ENCODE assay signal across 24 mouse cellular contexts in the genomic region with DNA sequence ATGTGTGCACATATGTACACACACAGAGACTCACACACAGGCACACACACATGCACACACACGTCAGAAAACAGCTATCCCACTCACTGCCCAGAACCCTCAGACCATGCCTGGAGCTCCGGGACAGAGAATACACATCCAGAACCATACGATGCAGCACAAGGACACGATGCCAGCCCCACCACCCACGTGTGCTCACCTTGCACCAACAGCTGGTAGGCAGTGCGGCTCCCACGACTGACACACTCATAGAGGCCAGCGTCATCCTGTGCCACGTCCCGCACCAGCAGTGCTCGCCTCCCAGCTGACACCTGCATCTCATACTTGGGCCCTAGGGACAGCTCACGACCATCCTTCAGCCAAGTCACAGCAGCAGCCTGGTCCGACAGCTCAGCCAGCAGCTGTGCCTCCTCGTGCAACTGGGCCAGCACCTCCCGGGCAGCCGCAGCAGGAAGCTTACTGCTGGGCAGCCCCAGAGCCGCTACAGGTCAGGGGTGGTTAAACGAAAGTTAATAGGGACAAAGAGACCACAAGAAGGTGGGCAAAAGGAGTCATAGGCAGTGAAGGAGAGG. TPM values are rescaled to one million over a fixed set of nuclear protein-coding genes. Genes with fewer than 3 reads are reported as not detected.
DNase-seq lines count a peak whose midpoint lies in the region; ATAC-seq and TF ChIP-seq lines count a peak whose summit lies in the region.
"Had no signal": no experiment of that assay in that cellular context is flagged by ENCODE, and none has a peak within 500 bp of the region (broad histone marks: within the 10 kb centered on the region; RNA-seq: fewer than 3 reads in every experiment).

No protein-coding gene starts in this region.

- no peak overlapping the region for H3K4me2 ChIP-seq in hindbrain, embryonic 12.5 days (replicated peaks)
- H3K4me2 ChIP-seq in hindbrain, postnatal 0 days (ENCODE audit: low read depth, low read length), result no peak overlapping the region
- peak overlapping the region; percentile 75 for H3K4me2 ChIP-seq in CH12.LX (ENCODE audit: insufficient read depth, low read depth, poor library complexity, severe bottlenecking)
- H3K4me2 ChIP-seq: embryonic facial prominence, embryonic 15.5 days; heart, embryonic 11.5 days; heart, embryonic 15.5 days; hindbrain, embryonic 14.5 days had no signal

- dilution Hi-C loops in CH12.LX (cut with MboI; ENCODE audit: extremely low pct_ligation_motif_present, extremely low pct_unique_long_range_greater_than_20kb, low sequenced_read_pairs), result no loop called here

- in situ Hi-C loops in CH12.LX (cut with MboI; ENCODE audit: low pct_ligation_motif_present, low pct_unique_long_range_greater_than_20kb, low sequenced_read_pairs), result no loop called here

- no peak for DNase-seq in hindbrain, postnatal 0 days (ENCODE audit: low spot score)
- DNase-seq in A20 (ENCODE audit: low read depth, low spot score) (peak; percentile 79), CH12.LX (ENCODE audit: extremely low read depth) (peak; percentile 84)
- peak; percentile 59 for DNase-seq in skeletal muscle tissue, adult 2 months (ENCODE audit: low read depth, low spot score)
- DNase-seq in lung, adult 18-20 months, result no peak
- DNase-seq in layer of hippocampus, adult 18-20 months (ENCODE audit: low spot score in 2 of 2), result no peak
- DNase-seq: adrenal gland, adult 8-10 months; B cell, adult 2 months; cerebellum, adult 11 months; cerebellum, adult 8-10 months; embryo, embryonic 11 days had no signal

- H3K9ac ChIP-seq in hindbrain, embryonic 12.5 days, result 0 out of 2 replicates have a peak overlapping the region, but pooled peaks have one; percentile 23
- no peak overlapping the region for H3K9ac ChIP-seq in hindbrain, postnatal 0 days (replicated peaks; ENCODE audit: low read length)
- H3K9ac ChIP-seq in CH12.LX (ENCODE audit: insufficient read depth, low read depth), result no peak overlapping the region
- H3K9ac ChIP-seq: embryonic facial prominence, embryonic 15.5 days; heart, embryonic 15.5 days; hindbrain, embryonic 14.5 days had no signal

- H3K9me3 ChIP-seq in hindbrain, embryonic 12.5 days (replicated peaks), result no peaks in the 10 kb centered on the region
- no peaks in the 10 kb centered on the region for H3K9me3 ChIP-seq in hindbrain, postnatal 0 days (ENCODE audit: low read length)
- H3K9me3 ChIP-seq in CH12.LX (replicated peaks; ENCODE audit: low read length), result peaks cover 19% of the 10 kb centered on the region
- H3K9me3 ChIP-seq: embryonic facial prominence, embryonic 15.5 days; forebrain, embryonic 10.5 days; heart, embryonic 15.5 days had no signal

- no peak for TF ChIP-seq POLR2A in CH12.LX (IDR thresholded peaks at IDR 0.05; ENCODE audit: low read depth, low read length)

- H3K4me1 ChIP-seq in hindbrain, embryonic 12.5 days, result peaks cover 16% of the 10 kb centered on the region
- H3K4me1 ChIP-seq in hindbrain, postnatal 0 days (ENCODE audit: insufficient read depth, low read length), result no peaks in the 10 kb centered on the region
- H3K4me1 ChIP-seq in CH12.LX (ENCODE audit: control insufficient read depth in 1 of 2, insufficient read depth in 2 of 2), result peaks cover 24 to 40% of the 10 kb centered on the region in 2 experiments

- H3K36me3 ChIP-seq in hindbrain, embryonic 12.5 days, result no peaks in the 10 kb centered on the region
- no peaks in the 10 kb centered on the region for H3K36me3 ChIP-seq in hindbrain, postnatal 0 days (ENCODE audit: insufficient read depth, low read length)
- H3K36me3 ChIP-seq in CH12.LX (replicated peaks in 1 of 2; ENCODE audit: control insufficient read depth in 1 of 2, insufficient read depth in 1 of 2, low read length in 1 of 2), result no peaks in the 10 kb centered on the region
- H3K36me3 ChIP-seq: embryonic facial prominence, embryonic 15.5 days; forebrain, embryonic 10.5 days had no signal

- H3K4me3 ChIP-seq in hindbrain, embryonic 12.5 days, result no peak overlapping the region
- no peak overlapping the region for H3K4me3 ChIP-seq in hindbrain, postnatal 0 days (ENCODE audit: low read length)
- H3K4me3 ChIP-seq in CH12.LX (replicated peaks in 1 of 3; ENCODE audit: low read depth in 2 of 3, low read length in 2 of 3, poor library complexity in 1 of 3), result peak overlapping the region in 1 of 3 experiments; percentile 23
- H3K4me3 ChIP-seq: embryonic facial prominence, embryonic 15.5 days; erythroblast, embryonic 14.5 days; forebrain, embryonic 10.5 days; heart, embryonic 15.5 days had no signal

- no peak for TF ChIP-seq CTCF in hindbrain, postnatal 0 days (IDR thresholded peaks at IDR 0.05; ENCODE audit: low read depth)
- no peak for TF ChIP-seq CTCF in CH12.LX (conservative IDR thresholded peaks at IDR 0.05 in 1 of 2, IDR thresholded peaks at IDR 0.05 in 1 of 2; ENCODE audit: low read depth in 2 of 2, low read length in 2 of 2)

- no peaks in the 10 kb centered on the region for H3K79me2 ChIP-seq in CH12.LX (replicated peaks; ENCODE audit: control insufficient read depth, extremely low read depth, insufficient read depth, poor library complexity, severe bottlenecking)

- peaks cover 50% of the 10 kb centered on the region for H3K27me3 ChIP-seq in hindbrain, embryonic 12.5 days
- peaks cover 23% of the 10 kb centered on the region for H3K27me3 ChIP-seq in hindbrain, postnatal 0 days (ENCODE audit: insufficient read depth, low read length)
- peaks cover 22% of the 10 kb centered on the region for H3K27me3 ChIP-seq in CH12.LX (replicated peaks)

- peak; percentile 12; the same call in 1 of the 2 replicates for TF ChIP-seq EP300 in CH12.LX (IDR thresholded peaks at IDR 0.05; ENCODE audit: low read length)

- no peak for TF ChIP-seq RAD21 in CH12.LX (IDR thresholded peaks at IDR 0.05; ENCODE audit: low read depth, low read length)

- ATAC-seq in hindbrain, embryonic 12.5 days (ENCODE audit: low FRiP score), result no peak
- no peak for ATAC-seq in hindbrain, postnatal 0 days
- ATAC-seq: CD4-positive, CD25-positive, alpha-beta regulatory T cell, adult 4 months; forebrain, embryonic 14.5 days; intestine, embryonic 16.5 days had no signal

- WGBS in hindbrain, embryonic 12.5 days, result 67% methylated on average over 18 of the region's 18 CpGs
- 51% methylated on average over 18 of the region's 18 CpGs for WGBS in hindbrain, postnatal 0 days

- H3K27ac ChIP-seq in hindbrain, embryonic 12.5 days, result no peak overlapping the region
- H3K27ac ChIP-seq in hindbrain, postnatal 0 days, result no peak overlapping the region
- no peak overlapping the region for H3K27ac ChIP-seq in CH12.LX (ENCODE audit: insufficient read depth, low read depth)
- H3K27ac ChIP-seq: embryonic facial prominence, embryonic 15.5 days; forebrain, embryonic 10.5 days; heart, embryonic 15.5 days; hindbrain, embryonic 14.5 days had no signal

TF ChIP-seq in CH12.LX, 34 proteins besides CTCF, POLR2A, EP300 and RAD21 (continues in another document):
- TF ChIP-seq TCF12 (IDR thresholded peaks at IDR 0.05; ENCODE audit: low read depth, low read length) (peak; percentile 98), NRF1 (IDR thresholded peaks at IDR 0.05; ENCODE audit: low read depth, low read length) (peak; percentile 20; the same call in 1 of the 2 replicates), MEF2A (IDR thresholded peaks at IDR 0.05; ENCODE audit: borderline replicate concordance, low read depth, low read length) (peak; percentile 34; the same call in 1 of the 2 replicates), PAX5 (IDR thresholded peaks at IDR 0.05; ENCODE audit: low read length) (no peak), CHD2 (IDR thresholded peaks at IDR 0.05; ENCODE audit: low read length) (peak; percentile 8; the same call in 1 of the 2 replicates), KAT2A (IDR thresholded peaks at IDR 0.05; ENCODE audit: insufficient replicate concordance, low read length) (no peak), ZNF384 (IDR thresholded peaks at IDR 0.05; ENCODE audit: low read depth, low read length) (no peak), MYC (IDR thresholded peaks at IDR 0.05; ENCODE audit: low read depth, low read length) (peak; percentile 35; the same call in 1 of the 2 replicates), USF2 (conservative IDR thresholded peaks at IDR 0.05; ENCODE audit: low read depth, low read length) (no peak), HCFC1 (IDR thresholded peaks at IDR 0.05; ENCODE audit: low read depth, low read length) (no peak), ELF1 (IDR thresholded peaks at IDR 0.05; ENCODE audit: low read depth, low read length) (no peak; the same call in 1 of the 2 replicates), CHD1 (IDR thresholded peaks at IDR 0.05; ENCODE audit: low read depth, low read length) (no peak), MAFK (IDR thresholded peaks at IDR 0.05; ENCODE audit: insufficient replicate concordance, low read length) (no peak), SIN3A (IDR thresholded peaks at IDR 0.05; ENCODE audit: low read length) (peak; percentile 1; the same call in 1 of the 2 replicates), MXI1 (IDR thresholded peaks at IDR 0.05; ENCODE audit: low read depth, low read length) (peak; percentile 74)

RNA-seq across cellular contexts. Expression of a gene that starts 4.8 kb away (rescaled TPM):
- 0.28 and 0.39 TPM in 2 replicates for polyA plus RNA-seq in hindbrain, embryonic 12.5 days (2016; fragmentation: Nextera tagmentation; extraction: Ambion mirVana)
- 2.3 and 2.8 TPM in 2 replicates for total RNA-seq in hindbrain, postnatal 0 days (2014; rRNA removed)
- polyA plus RNA-seq in hindbrain, postnatal 0 days (2015; fragmentation: Nextera tagmentation; extraction: Ambion mirVana), result 0.30 and 0.41 TPM in 2 replicates
- total RNA-seq in CH12.LX (2012; rRNA removed) (0.13 and 0.17 TPM in 2 replicates), CH12.LX (2014; rRNA removed) (0.08 and 0.13 TPM in 2 replicates)
- 0.09 and 0.14 TPM in 2 replicates for polyA plus RNA-seq in CH12.LX (2012; ENCODE audit: insufficient read length, low read depth)
- 1 to 10 TPM in 1 of 2 experiments, under 1 TPM in 1; 0.91 to 1.7 TPM for total RNA-seq in layer of hippocampus, adult 18-20 months (2021)
- total RNA-seq: common myeloid progenitor, adult 5-6 weeks had no signal
- polyA plus RNA-seq: CD4-positive, CD25-positive, alpha-beta regulatory T cell, adult 4 months had no signal

RNA-seq across cellular contexts. Expression of a gene that starts 32.1 kb away (rescaled TPM):
- polyA plus RNA-seq in hindbrain, embryonic 12.5 days (2016; fragmentation: Nextera tagmentation; extraction: Ambion mirVana), result 6.6 and 7.5 TPM in 2 replicates
- 13.3 and 14.8 TPM in 2 replicates for total RNA-seq in hindbrain, postnatal 0 days (2014; rRNA removed)
- 9.3 and 10.7 TPM in 2 replicates for polyA plus RNA-seq in hindbrain, postnatal 0 days (2015; fragmentation: Nextera tagmentation; extraction: Ambion mirVana)
- total RNA-seq in CH12.LX (2012; rRNA removed) (7.5 and 7.9 TPM in 2 replicates), CH12.LX (2014; rRNA removed) (3.6 and 4.0 TPM in 2 replicates)
- 4.6 and 5.1 TPM in 2 replicates for polyA plus RNA-seq in CH12.LX (2012; ENCODE audit: insufficient read length, low read depth)
- 1 to 10 TPM; 6.7 TPM for total RNA-seq in layer of hippocampus, adult 18-20 months (2021)

RNA-seq across cellular contexts. Expression of a gene that starts 51.6 kb away (rescaled TPM):
- polyA plus RNA-seq in hindbrain, embryonic 12.5 days (2016; fragmentation: Nextera tagmentation; extraction: Ambion mirVana), result 0.27 and 0.28 TPM in 2 replicates
- 2.3 and 3.2 TPM in 2 replicates for total RNA-seq in hindbrain, postnatal 0 days (2014; rRNA removed)
- 0.38 and 0.76 TPM in 2 replicates for polyA plus RNA-seq in hindbrain, postnatal 0 days (2015; fragmentation: Nextera tagmentation; extraction: Ambion mirVana)
- total RNA-seq in CH12.LX (2012; rRNA removed) (0.08 TPM in 1 of 2 replicates, not detected in the other), CH12.LX (2014; rRNA removed) (0.13 TPM in 1 of 2 replicates, not detected in the other)
- not detected in 2 replicates for polyA plus RNA-seq in CH12.LX (2012; ENCODE audit: insufficient read length, low read depth)
- 10 to 100 TPM; 11.9 to 13.6 TPM for total RNA-seq in layer of hippocampus, adult 18-20 months (2021)
- total RNA-seq: common myeloid progenitor, adult 5-6 weeks; hematopoietic stem cell, adult 5-6 weeks had no signal
- polyA plus RNA-seq: CD4-positive, CD25-positive, alpha-beta regulatory T cell, adult 4 months; embryonic facial prominence, embryonic 11.5 days; forebrain, embryonic 10.5 days had no signal

Comparison
In these comparisons a context has a peak if more than half of its experiments do, and no peak if none do; other contexts are left out.
1. DNase-seq: peak in A20 (single experiment), CH12.LX (single experiment) and skeletal muscle tissue, adult 2 months (single experiment); none in hindbrain, postnatal 0 days (single experiment), lung, adult 18-20 months (0 of 2) and layer of hippocampus, adult 18-20 months (0 of 2).